Mouse (Mus musculus) hindbrain, embryonic 14.5 days (tissue): ENCODE results near the gene Ptger3. TPM values are rescaled to one million over a fixed set of nuclear protein-coding genes. Genes with fewer than 3 reads are reported as not detected.

ENCODE experiments used
- ATAC-seq: fragments of 200-750 bp; cut with Nextera tagmentation; 2 replicates; pipeline ENCODE4 v1.8.0; 2017; ENCODE audit warnings: moderate number of reproducible peaks, mild to moderate bottlenecking, moderate TSS enrichment, moderate library complexity; ENCODE audit not compliant: low FRiP score
- DNase-seq: peaks from one replicate; pipeline ENCODE4 v3.0.0-alpha.2; 2015; ENCODE audit warnings: low spot score
- H3K27ac ChIP-seq: fragments of 300-500 bp; sonication (generic); 2 replicates; pipeline ENCODE4 v1.5.1; 2014; ENCODE audit warnings: mild to moderate bottlenecking, moderate library complexity
- H3K27me3 ChIP-seq: fragments of 300-500 bp; sonication (generic); 2 replicates; pipeline ENCODE4 v1.6.1; 2014; ENCODE audit warnings: mild to moderate bottlenecking, low read length, mixed read lengths; ENCODE audit not compliant: control insufficient read depth, insufficient read depth
- H3K36me3 ChIP-seq: fragments of 300-500 bp; sonication (generic); replicated peaks from 2 replicates; pipeline ENCODE4 v1.6.1; 2014; ENCODE audit not compliant: control insufficient read depth, insufficient read depth
- H3K4me1 ChIP-seq: fragments of 300-500 bp; sonication (generic); replicated peaks from 2 replicates; pipeline ENCODE4 v1.6.1; 2014; ENCODE audit warnings: antibody characterized with exemption, low read length, mixed read lengths; ENCODE audit not compliant: control insufficient read depth, insufficient read depth
- H3K4me2 ChIP-seq: fragments of 300-500 bp; sonication (generic); replicated peaks from 2 replicates; pipeline ENCODE4 v1.6.1; 2014; ENCODE audit warnings: mild to moderate bottlenecking, moderate library complexity
- H3K4me3 ChIP-seq: fragments of 300-500 bp; sonication (generic); replicated peaks from 2 replicates; pipeline ENCODE4 v1.5.1; 2014; ENCODE audit warnings: mild to moderate bottlenecking, low read length
- H3K9ac ChIP-seq: fragments of 300-500 bp; sonication (generic); 2 replicates; pipeline ENCODE4 v1.6.1; 2014
- H3K9me3 ChIP-seq: fragments of 300-500 bp; sonication (generic); 2 replicates; pipeline ENCODE4 v1.6.1; 2016; ENCODE audit warnings: low read length; ENCODE audit not compliant: control insufficient read depth
- WGBS: fragments of 180-500 bp; shearing (Covaris S2); extraction: QIAGEN DNeasy Blood & Tissue Kit; methylation state at CpG from one replicate; pipeline ENCODE4 v1.1.7; 2014; 5-methylcytosine and 5-hydroxymethylcytosine counted together
- polyA plus RNA-seq: library from polyadenylated mRNA; unstranded; fragments of >200 nt; fragmentation: Nextera tagmentation; extraction: Ambion mirVana; gene quantifications from 2 replicates; pipeline ENCODE4 v1.2.1, GENCODE M21; 2014

The Ptger3 gene
- polyA plus RNA-seq = 7.5 and 9.0 TPM in 2 replicates

- Histone ChIP-seq H3K4me3 (peak within 1 kb of the TSS; percentile 51), H3K27me3 (peaks cover 40% of the 10 kb centered on the region), H3K27ac (no peak within 1 kb of the TSS), H3K4me2 (peak within 1 kb of the TSS; percentile 93), H3K9ac (peak within 1 kb of the TSS; percentile 52), H3K4me1 (peaks cover 3% of the 10 kb centered on the region; the same call in 1 of the 2 replicates), H3K36me3 (no peaks in the 10 kb centered on the region), H3K9me3 (no peaks in the 10 kb centered on the region)
- no peak for DNase-seq
- ATAC-seq = peak; percentile 79
- WGBS = 2% methylated on average over 84 of the region's 84 CpGs
These were observed at the start of gene Ptger3 for GRCm38 (mm10) chr3:157566725-157567565. Gene Ptger3 (plus strand): TSS chr3:157566892.

GRCm38 (mm10) chr3:157517992-157518391 is 48.7 kb upstream of the Ptger3 start:
- no peak overlapping the region for H3K27ac ChIP-seq
- DNase-seq (no peak), ATAC-seq (no peak)
- H3K4me3 ChIP-seq = no peak overlapping the region
- H3K4me2 ChIP-seq = no peak overlapping the region
- H3K9me3 ChIP-seq = no peaks in the 10 kb centered on the region
- no peaks in the 10 kb centered on the region for H3K4me1 ChIP-seq
- no peaks in the 10 kb centered on the region for H3K36me3 ChIP-seq
- no peak overlapping the region for H3K9ac ChIP-seq
- 66% methylated on average over 2 of the region's 2 CpGs for WGBS
- no peaks in the 10 kb centered on the region for H3K27me3 ChIP-seq

- Histone ChIP-seq H3K36me3 (no peaks in the 10 kb centered on the region), H3K27ac (no peak overlapping the region), H3K4me3 (no peak overlapping the region), H3K4me2 (no peak overlapping the region), H3K4me1 (no peaks in the 10 kb centered on the region), H3K9me3 (no peaks in the 10 kb centered on the region), H3K27me3 (peaks cover 8% of the 10 kb centered on the region; the same call in 1 of the 2 replicates), H3K9ac (no peak overlapping the region)
- 4% methylated on average over 1 of the region's 1 CpGs for WGBS
- peak; percentile 77 for ATAC-seq
- peak; percentile 84 for DNase-seq
These were observed 46.3 kb upstream of the Ptger3 start for GRCm38 (mm10) chr3:157520433-157520832.

GRCm38 (mm10) chr3:157523834-157524233 is 42.9 kb upstream of the Ptger3 start:
- no peak overlapping the region for H3K4me2 ChIP-seq
- 45% methylated on average over 1 of the region's 1 CpGs for WGBS
- no peak overlapping the region for H3K27ac ChIP-seq
- peaks cover 19% of the 10 kb centered on the region for H3K27me3 ChIP-seq
- H3K36me3 ChIP-seq = no peaks in the 10 kb centered on the region
- no peaks in the 10 kb centered on the region for H3K9me3 ChIP-seq
- no peaks in the 10 kb centered on the region for H3K4me1 ChIP-seq
- H3K4me3 ChIP-seq = no peak overlapping the region
- no peak for ATAC-seq
- no peak overlapping the region for H3K9ac ChIP-seq
- DNase-seq = no peak

GRCm38 (mm10) chr3:157531585-157531984 is 35.1 kb upstream of the Ptger3 start:
- Histone ChIP-seq H3K27ac (no peak overlapping the region), H3K9me3 (no peaks in the 10 kb centered on the region), H3K36me3 (no peaks in the 10 kb centered on the region), H3K27me3 (peaks cover 56% of the 10 kb centered on the region), H3K9ac (no peak overlapping the region), H3K4me2 (no peak overlapping the region), H3K4me3 (no peak overlapping the region), H3K4me1 (peaks cover 9% of the 10 kb centered on the region; the same call in 1 of the 2 replicates)
- no peak for DNase-seq
- WGBS = 91% methylated on average over 2 of the region's 2 CpGs
- no peak for ATAC-seq

- peak within 1 kb of the TSS; percentile 98 for H3K27ac ChIP-seq
- ATAC-seq (peak; percentile 98), DNase-seq (peak; percentile 96)
- peak within 1 kb of the TSS; percentile 79 for H3K4me2 ChIP-seq
- H3K9ac ChIP-seq = peak within 1 kb of the TSS; percentile 91
- H3K4me1 ChIP-seq = peaks cover 9% of the 10 kb centered on the region; the same call in 1 of the 2 replicates
- H3K36me3 ChIP-seq = peaks cover 17% of the 10 kb centered on the region
- under 1% methylated on average over 85 of the region's 91 CpGs for WGBS
- peaks cover 42% of the 10 kb centered on the region for H3K27me3 ChIP-seq
- H3K4me3 ChIP-seq = peak within 1 kb of the TSS; percentile 85
- H3K9me3 ChIP-seq = no peaks in the 10 kb centered on the region
These were observed 32.5 kb upstream of the Ptger3 start, which contains the start of gene Zranb2 for GRCm38 (mm10) chr3:157533964-157534785. Gene Zranb2 (plus strand): TSS chr3:157534160.

GRCm38 (mm10) chr3:157534786-157535415 is 31.8 kb upstream of the Ptger3 start:
- Histone ChIP-seq H3K9ac (peak overlapping the region; percentile 91), H3K4me2 (peak overlapping the region; percentile 79), H3K4me1 (peaks cover 9% of the 10 kb centered on the region; the same call in 1 of the 2 replicates), H3K27me3 (peaks cover 35% of the 10 kb centered on the region), H3K36me3 (peaks cover 24% of the 10 kb centered on the region), H3K27ac (peak overlapping the region; percentile 98), H3K9me3 (no peaks in the 10 kb centered on the region), H3K4me3 (peak overlapping the region; percentile 85)
- ATAC-seq (peak; percentile 16), DNase-seq (peak; percentile 25)
- 3% methylated on average over 15 of the region's 15 CpGs for WGBS

GRCm38 (mm10) chr3:157549323-157549722 is 17.4 kb upstream of the Ptger3 start:
- WGBS = 92% methylated on average over 2 of the region's 2 CpGs
- H3K4me2 ChIP-seq = no peak overlapping the region
- H3K36me3 ChIP-seq = peaks cover 57% of the 10 kb centered on the region

More at GRCm38 (mm10) chr3:157549323-157549722, 17.4 kb upstream of the Ptger3 start:
- H3K9ac ChIP-seq = no peak overlapping the region
- no peaks in the 10 kb centered on the region for H3K4me1 ChIP-seq
- H3K4me3 ChIP-seq = no peak overlapping the region
- DNase-seq (no peak), ATAC-seq (no peak)
- H3K9me3 ChIP-seq = no peaks in the 10 kb centered on the region
- H3K27me3 ChIP-seq = no peaks in the 10 kb centered on the region
- no peak overlapping the region for H3K27ac ChIP-seq
